Mouse (Mus musculus): ENCODE measurements around the gene Nckap5.

GRCm38 (mm10) chr1:126443890-126444289 is 386.7 kb downstream of the Nckap5 start:
- no peak for TF ChIP-seq POLR2A (IDR thresholded peaks at IDR 0.05; ENCODE audit: insufficient read depth, low read length)
- TF ChIP-seq CTCF (IDR thresholded peaks at IDR 0.05; ENCODE audit: low read depth, low read length): no peak

All from ES-Bruce4 (cell line).